ENCODE assay signal across 1 mouse cellular context in the genomic region with DNA sequence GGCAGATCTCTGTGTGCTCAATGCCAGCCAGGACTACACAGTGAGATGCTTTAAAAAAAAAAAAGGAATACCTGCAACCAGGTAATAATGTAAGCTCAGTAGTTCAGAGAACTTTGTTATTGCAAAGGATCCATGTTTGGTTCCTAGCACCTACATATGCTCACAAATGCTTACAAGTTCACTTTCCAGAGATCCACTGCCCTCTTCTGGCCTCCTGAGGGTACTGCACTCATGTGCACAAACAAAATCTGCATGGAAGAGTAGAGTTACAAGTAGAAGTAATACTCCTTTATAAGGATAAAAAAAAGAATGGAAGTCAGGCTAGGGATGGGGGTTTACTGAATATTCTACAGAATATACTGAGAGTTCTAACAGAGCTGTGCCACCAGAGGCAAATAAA.
A peak's percentile ranks its signal among the peaks of the same experiment; 100 is the strongest.
TF ChIP-seq lines count a peak whose summit lies in the region.

No protein-coding gene starts in this region.

TF ChIP-seq in MEL, 35 proteins besides CTCF, POLR2A, EP300 and RAD21 (continued from another document):
- TF ChIP-seq SMC3 (IDR thresholded peaks at IDR 0.05; ENCODE audit: low read depth, low read length) = peak; percentile 65
